Mouse (Mus musculus): ENCODE measurements around the gene Wfdc16. TPM values are rescaled to one million over a fixed set of nuclear protein-coding genes. Genes with fewer than 3 reads are reported as not detected.
"Not testable (repeated sequence)": the region's sequence is repeated elsewhere in the genome, so short reads cannot be mapped to it uniquely, and the experiment has no call there.

Wfdc16 gene
- total RNA-seq (2014; fragmentation: Nextera tagmentation) (not detected in 2 replicates), total RNA-seq (2017) (not detected in 2 replicates)

DNA sequence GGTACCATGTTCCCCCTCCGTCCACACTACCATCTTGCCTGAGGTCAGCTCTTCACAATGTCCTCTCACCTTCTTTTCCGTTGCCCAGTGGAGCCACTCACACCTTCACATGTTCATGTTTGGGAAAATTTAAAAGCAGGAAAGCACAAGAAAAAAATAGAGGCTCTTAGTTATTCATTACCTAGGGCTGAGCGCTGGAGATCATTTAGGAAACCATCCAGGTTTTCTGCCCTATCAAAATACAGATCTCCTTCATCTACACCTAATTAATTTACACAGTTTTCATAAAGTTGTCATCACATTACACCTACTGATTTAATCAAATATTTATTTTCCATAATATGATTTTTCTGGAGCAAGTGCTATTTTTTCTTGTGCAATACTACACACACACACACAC, at the start of gene Wfdc16:
Gene Wfdc16, minus strand, starts transcription at position 101 of the 400 bp plus-strand sequence.
- no peak for ATAC-seq (replicated peaks; ENCODE audit: poor library complexity, severe bottlenecking)

DNA sequence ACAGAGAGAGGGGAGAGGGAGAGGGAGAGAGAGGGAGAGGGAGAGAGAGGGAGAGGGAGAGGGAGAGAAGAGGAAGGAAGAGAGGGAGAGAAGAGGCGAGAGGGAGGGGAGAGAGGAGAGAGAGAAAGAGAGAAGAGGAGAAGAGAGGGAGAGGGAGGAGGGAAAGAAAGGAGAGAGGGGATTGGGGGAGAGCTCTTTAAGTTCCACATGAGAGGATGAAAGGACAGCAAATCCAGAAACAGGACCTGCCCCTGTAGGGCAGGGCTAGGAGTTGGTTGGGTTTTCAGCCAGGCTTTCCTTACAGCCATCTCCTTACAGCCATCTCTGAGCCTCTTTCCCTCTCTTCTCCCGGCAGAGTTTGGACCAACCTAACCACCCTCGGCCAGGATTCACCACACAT, 46.2 kb upstream of the Wfdc16 start, which contains the start of gene Wfdc13:
Gene Wfdc13, plus strand, starts transcription at position 301 of the 400 bp plus-strand sequence.
- no peak for ATAC-seq (replicated peaks; ENCODE audit: poor library complexity, severe bottlenecking)

- peak; percentile 71 for ATAC-seq (replicated peaks; ENCODE audit: poor library complexity, severe bottlenecking)
Measured at GRCm38 (mm10) chr2:164679906-164680305, 41.3 kb upstream of the Wfdc16 start.

- peak; percentile 93 for ATAC-seq (replicated peaks; ENCODE audit: poor library complexity, severe bottlenecking)
Measured at GRCm38 (mm10) chr2:164678848-164679625, 40.4 kb upstream of the Wfdc16 start.

DNA sequence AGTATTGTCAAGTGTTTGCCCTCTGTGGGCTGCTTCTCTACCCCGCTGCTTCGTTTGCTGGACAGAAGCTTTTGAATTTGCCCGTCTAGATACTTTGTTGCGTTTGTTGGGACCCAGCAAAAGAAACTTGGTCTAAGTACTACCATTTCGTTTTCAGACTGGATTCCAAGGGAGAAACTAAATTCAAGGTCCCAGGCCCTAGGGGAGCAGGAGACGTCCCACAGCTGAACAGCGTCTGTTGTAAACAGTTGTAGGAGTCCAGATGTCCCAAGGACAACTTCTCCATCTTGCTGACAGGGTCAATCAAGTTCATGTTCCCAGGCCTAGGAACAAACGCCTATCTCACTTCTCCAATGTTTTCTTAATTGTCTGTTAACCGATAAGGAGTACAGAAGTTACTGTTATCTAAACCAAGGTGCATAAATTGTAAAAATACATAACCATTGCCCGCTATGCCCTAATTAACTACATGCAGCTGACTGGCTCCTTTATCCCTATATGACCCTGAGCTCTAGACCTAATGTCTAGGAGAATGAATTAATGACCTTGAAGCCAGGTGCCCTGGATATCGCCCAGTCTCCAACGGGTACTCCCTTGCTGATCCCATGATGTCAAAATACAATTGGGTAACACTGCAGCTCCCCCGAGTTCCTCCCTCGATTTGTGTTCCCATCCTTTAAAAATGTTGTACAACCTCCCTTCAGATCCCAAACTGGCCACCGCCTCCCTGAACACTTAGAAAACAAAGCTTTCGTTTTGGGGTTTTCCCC, 38.5 kb upstream of the Wfdc16 start:
- no peak for ATAC-seq (replicated peaks; ENCODE audit: poor library complexity, severe bottlenecking)

GRCm38 (mm10) chr2:164676103-164676502, 37.5 kb upstream of the Wfdc16 start:
- no peak for ATAC-seq (replicated peaks; ENCODE audit: poor library complexity, severe bottlenecking)

GRCm38 (mm10) chr2:164673987-164674386, 35.4 kb upstream of the Wfdc16 start, which contains the start of gene Wfdc11:
TSS of gene Wfdc11 (minus strand) at chr2:164674087.
- ATAC-seq (replicated peaks; ENCODE audit: poor library complexity, severe bottlenecking) = no peak

DNA sequence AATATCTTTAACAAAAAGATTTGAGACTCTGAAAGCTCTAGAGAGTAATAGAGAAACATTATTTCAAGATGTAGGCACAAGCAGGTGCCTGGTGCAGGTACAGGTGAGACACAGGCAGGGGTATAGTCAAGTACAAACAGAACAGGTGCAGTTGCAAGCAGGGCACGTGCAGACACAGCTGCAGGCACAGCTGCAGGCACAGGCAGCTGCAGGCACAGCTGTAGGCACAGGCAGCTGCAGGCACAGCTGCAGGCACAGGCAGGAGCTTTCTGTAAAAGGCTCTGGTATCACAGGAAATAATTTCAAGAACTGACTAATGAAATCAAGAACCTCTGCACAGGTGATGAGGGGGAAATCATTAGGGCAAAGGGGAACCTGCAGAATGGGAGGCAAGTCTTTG, 32.3 kb upstream of the Wfdc16 start:
- no peak for ATAC-seq (replicated peaks; ENCODE audit: poor library complexity, severe bottlenecking)

DNA sequence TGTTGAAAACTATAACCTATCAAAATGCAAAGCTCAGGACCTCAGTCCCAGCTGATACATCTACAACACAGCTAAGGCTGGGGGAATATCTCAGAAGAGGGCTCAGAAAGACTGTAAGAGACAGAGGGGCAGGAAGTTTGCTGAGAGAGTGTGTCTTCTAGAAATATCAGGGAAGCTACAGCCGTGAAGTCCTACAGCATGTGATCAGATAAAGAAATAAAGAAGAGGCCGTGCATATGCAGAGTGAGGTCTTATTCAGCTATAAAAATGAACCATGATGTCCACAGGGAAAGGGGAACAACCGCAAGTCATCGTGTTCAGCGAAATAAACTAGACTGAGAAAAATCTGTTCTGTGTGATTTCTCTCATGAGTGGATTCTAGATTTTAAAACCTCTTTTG, 31.7 kb upstream of the Wfdc16 start:
- no peak for ATAC-seq (replicated peaks; ENCODE audit: poor library complexity, severe bottlenecking)

GRCm38 (mm10) chr2:164664851-164665250, 26.3 kb upstream of the Wfdc16 start:
- ATAC-seq (replicated peaks; ENCODE audit: poor library complexity, severe bottlenecking) = no peak

- ATAC-seq (replicated peaks; ENCODE audit: poor library complexity, severe bottlenecking) = no peak
Measured at GRCm38 (mm10) chr2:164656483-164656882, 17.9 kb upstream of the Wfdc16 start, which contains the start of gene Wfdc9. TSS of gene Wfdc9 (minus strand) at chr2:164656583.

GRCm38 (mm10) chr2:164655858-164656257, 17.3 kb upstream of the Wfdc16 start, which contains the start of gene Wfdc10:
TSS of gene Wfdc10 (plus strand) at chr2:164656046.
- ATAC-seq (replicated peaks; ENCODE audit: poor library complexity, severe bottlenecking) = peak; percentile 98

DNA sequence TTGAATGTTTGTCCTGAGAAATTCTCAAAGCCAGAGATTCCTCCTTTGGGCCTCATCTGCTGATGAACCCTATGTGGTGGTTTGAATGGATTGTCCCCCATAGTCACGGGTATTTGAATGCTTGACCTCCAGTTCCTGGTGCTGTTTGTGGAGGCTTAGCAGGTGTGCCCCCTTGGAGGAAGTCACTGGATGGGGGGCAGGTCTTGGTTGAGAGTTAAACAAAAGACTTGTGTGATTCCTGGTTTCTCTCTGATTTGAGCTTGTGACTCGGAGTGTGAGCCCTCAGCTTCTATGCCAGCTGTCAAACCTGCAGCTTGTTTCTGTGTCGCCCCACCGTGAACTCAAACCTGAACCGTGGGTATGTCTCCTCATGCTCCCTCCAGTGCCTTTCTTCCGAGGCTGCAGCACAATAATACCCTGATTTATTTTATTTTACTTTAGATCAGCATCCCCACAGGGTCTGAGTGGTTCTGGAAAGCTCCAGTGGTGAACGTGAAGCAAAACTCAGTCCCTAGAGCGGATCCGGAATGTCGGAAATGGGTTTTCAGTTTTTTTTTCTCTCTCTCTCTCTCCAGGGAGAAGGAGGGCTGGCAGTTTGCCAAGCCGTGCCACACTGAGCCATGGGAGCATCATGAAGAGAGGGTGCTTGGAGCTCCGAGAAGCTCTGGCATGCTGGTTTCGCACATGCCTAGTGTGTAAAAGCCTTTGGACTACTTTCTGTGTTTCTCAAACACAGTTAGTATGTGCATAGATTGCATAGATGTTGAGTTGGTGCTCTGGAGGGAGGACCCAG, 3.5 kb upstream of the Wfdc16 start:
- ATAC-seq (replicated peaks; ENCODE audit: poor library complexity, severe bottlenecking) = no peak

GRCm38 (mm10) chr2:164641129-164641528, 2.5 kb upstream of the Wfdc16 start:
- peak; percentile 97 for ATAC-seq (replicated peaks; ENCODE audit: poor library complexity, severe bottlenecking)

GRCm38 (mm10) chr2:164635266-164635665, 3.3 kb downstream of the Wfdc16 start:
- ATAC-seq (replicated peaks; ENCODE audit: poor library complexity, severe bottlenecking) = no peak

DNA sequence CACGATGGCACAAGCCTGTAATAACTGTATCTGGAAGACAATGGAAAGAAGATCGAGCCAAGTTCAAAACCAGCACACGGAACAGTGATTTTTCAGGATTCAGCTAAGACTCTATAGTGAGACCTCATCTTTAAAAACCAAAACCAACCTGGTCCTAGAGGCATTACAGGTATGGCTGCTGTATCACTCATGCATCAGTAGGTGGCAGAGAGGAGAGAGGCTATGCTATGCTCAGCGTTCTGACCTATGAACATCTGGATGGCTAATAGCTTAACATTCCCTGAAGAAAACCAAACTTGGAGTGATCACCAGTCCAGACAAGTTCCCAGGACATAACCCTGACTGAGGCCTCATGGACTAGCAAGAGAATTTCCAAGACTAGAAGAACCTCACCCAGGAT, 16.8 kb downstream of the Wfdc16 start:
- no peak for ATAC-seq (replicated peaks; ENCODE audit: poor library complexity, severe bottlenecking)

- ATAC-seq (replicated peaks; ENCODE audit: poor library complexity, severe bottlenecking) = no peak
Measured at GRCm38 (mm10) chr2:164619050-164619449, 19.5 kb downstream of the Wfdc16 start.

DNA sequence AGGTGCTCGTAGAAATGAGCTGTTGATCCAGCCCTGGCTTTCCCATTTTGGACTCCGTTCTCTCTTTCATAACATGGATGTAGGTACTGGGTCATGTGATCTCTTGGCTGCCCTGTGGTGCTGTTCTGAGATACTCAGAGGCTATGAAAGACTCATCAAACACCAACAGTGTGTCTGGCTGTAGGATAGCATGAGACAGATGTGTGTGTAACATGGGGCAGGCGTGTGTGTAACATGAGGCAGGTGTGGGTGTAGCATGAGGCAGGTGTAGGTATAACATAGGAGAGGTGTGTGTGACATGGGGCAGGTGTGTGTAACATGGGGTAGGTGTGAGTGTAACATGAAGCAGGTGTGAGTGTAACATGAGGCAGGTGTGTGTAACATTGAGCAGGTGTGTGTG, 23.2 kb downstream of the Wfdc16 start:
- ATAC-seq (replicated peaks; ENCODE audit: poor library complexity, severe bottlenecking) = no peak

- not testable (repeated sequence) for ATAC-seq (replicated peaks; ENCODE audit: poor library complexity, severe bottlenecking)
Measured at GRCm38 (mm10) chr2:164613471-164613870, 25.1 kb downstream of the Wfdc16 start, which contains the start of the genes Wfdc6b and Wfdc8. TSS of gene Wfdc6b (plus strand) at chr2:164613522. TSS of gene Wfdc8 (minus strand) at chr2:164613626.

DNA sequence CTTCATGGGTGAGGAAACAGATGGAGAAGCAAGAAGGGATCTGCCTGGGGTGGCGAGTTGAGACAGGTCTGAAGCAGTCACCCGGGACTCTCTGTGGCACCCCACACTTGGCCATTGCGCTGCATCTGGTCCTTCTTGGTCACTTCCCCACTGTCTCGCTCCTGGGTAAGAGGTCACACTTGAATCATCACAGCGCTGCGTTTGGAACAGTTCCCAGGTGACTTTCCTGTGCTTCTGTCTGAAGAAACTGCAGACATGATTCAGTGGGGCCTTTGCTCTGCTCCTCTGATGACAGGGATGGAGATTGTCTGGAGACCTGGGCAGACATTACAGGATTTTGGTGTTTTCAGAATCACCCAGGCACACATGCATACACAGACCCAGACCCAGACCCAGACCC, 29.8 kb downstream of the Wfdc16 start:
- no peak for ATAC-seq (replicated peaks; ENCODE audit: poor library complexity, severe bottlenecking)
